ENCODE assay signal across 24 mouse cellular contexts in the genomic region with DNA sequence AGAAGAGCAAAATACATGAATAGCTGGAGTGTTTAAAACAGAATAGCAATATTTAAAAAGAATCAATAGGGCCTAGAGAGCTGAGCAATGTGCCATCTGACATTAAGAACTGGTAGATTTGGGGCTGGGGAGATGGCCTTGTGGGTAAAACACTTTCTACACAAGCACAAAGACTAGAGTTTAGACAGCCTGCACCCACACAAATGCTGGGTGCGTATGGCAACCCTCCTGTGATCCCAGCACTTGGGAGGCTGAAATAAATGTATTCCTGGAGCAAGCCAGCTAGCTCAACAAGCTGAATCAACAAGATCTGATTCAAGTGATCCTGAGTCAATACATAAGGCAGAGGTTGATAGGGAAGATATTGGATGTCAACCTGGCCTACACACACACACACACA. TPM values are rescaled to one million over a fixed set of nuclear protein-coding genes. Genes with fewer than 3 reads are reported as not detected.
A peak's percentile ranks its signal among the peaks of the same experiment; 100 is the strongest.
DNase-seq lines count a peak whose midpoint lies in the region; ATAC-seq and TF ChIP-seq lines count a peak whose summit lies in the region.
"Had no signal": no experiment of that assay in that cellular context is flagged by ENCODE, and none has a peak within 500 bp of the region (broad histone marks: within the 10 kb centered on the region; RNA-seq: fewer than 3 reads in every experiment).

No protein-coding gene starts in this region.

- no peaks in the 10 kb centered on the region for H3K4me1 ChIP-seq in heart, embryonic 12.5 days (replicated peaks)

- peaks cover 11% of the 10 kb centered on the region; the same call in 1 of the 2 replicates for H3K27me3 ChIP-seq in heart, embryonic 12.5 days (replicated peaks)
- H3K27me3 ChIP-seq: Patski had no signal

- H3K27ac ChIP-seq in heart, embryonic 12.5 days (ENCODE audit: poor library complexity, severe bottlenecking), result no peak overlapping the region
- H3K27ac ChIP-seq in layer of hippocampus, adult 2 months, result peak overlapping the region; percentile 48; the same call in 1 of the 2 replicates

- no peaks in the 10 kb centered on the region for H3K36me3 ChIP-seq in heart, embryonic 12.5 days
- H3K36me3 ChIP-seq: G1E had no signal

- WGBS in heart, embryonic 12.5 days, result 67% methylated on average over 1 of the region's 1 CpGs

- no peaks in the 10 kb centered on the region for H3K9me3 ChIP-seq in heart, embryonic 12.5 days (replicated peaks)
- H3K9me3 ChIP-seq: G1E had no signal

- DNase-seq in heart, adult 11 months, result peak; percentile 27
- peak in 1 of 2 experiments; percentile 21 for DNase-seq in layer of hippocampus, adult 2 months (ENCODE audit: low spot score in 2 of 2)
- no peak for DNase-seq in layer of hippocampus, adult 11-12 months (ENCODE audit: low spot score)
- peak; percentile 3 for DNase-seq in thymus, postnatal 4 days
- DNase-seq in thymus, adult 18-20 months, result no peak
- peak; percentile 56 for DNase-seq in brain, adult 2 months (ENCODE audit: low read depth, low spot score)
- DNase-seq in left cerebral cortex, adult 11 months (ENCODE audit: low spot score), result no peak
- DNase-seq: adrenal gland, adult 2 months; adrenal gland, adult 8-10 months; adrenal gland, postnatal 10 days; adrenal gland, postnatal 14 days; adrenal gland, postnatal 25 days; adrenal gland, postnatal 36 days; B cell, adult 2 months; cerebellum, adult 11 months; cerebellum, adult 11-12 months; cerebellum, adult 18-20 months had no signal

- no peak for TF ChIP-seq CTCF in layer of hippocampus, adult 2 months (conservative IDR thresholded peaks at IDR 0.05)

- no peak overlapping the region for H3K4me2 ChIP-seq in heart, embryonic 12.5 days

- no peak for ATAC-seq in heart, embryonic 12.5 days (ENCODE audit: insufficient number of reproducible peaks, low FRiP score)
- ATAC-seq: activated CD4-positive, CD25-positive, alpha-beta regulatory T cell, adult 4 months; CD4-positive, CD25-positive, alpha-beta regulatory T cell, adult 4 months; Patski had no signal

- H3K9ac ChIP-seq in heart, embryonic 12.5 days, result no peak overlapping the region

- H3K4me3 ChIP-seq in heart, embryonic 12.5 days, result no peak overlapping the region
- H3K4me3 ChIP-seq in layer of hippocampus, adult 2 months, result no peak overlapping the region

RNA-seq across cellular contexts. Expression of a gene that starts 14.9 kb away (rescaled TPM):
- polyA plus RNA-seq in heart, embryonic 12.5 days (2016; fragmentation: Nextera tagmentation; extraction: Ambion mirVana), result 56.5 and 62.1 TPM in 2 replicates
- 10 to 100 TPM; 18.6 to 28.7 TPM for total RNA-seq in layer of hippocampus, adult 2 months (2021)
- polyA plus RNA-seq: activated CD4-positive, CD25-positive, alpha-beta regulatory T cell, adult 4 months; CD4-positive, CD25-positive, alpha-beta regulatory T cell, adult 4 months; G1E had no signal

RNA-seq across cellular contexts. Expression of a gene that starts 16.2 kb away (rescaled TPM):
- polyA plus RNA-seq in heart, embryonic 12.5 days (2016; fragmentation: Nextera tagmentation; extraction: Ambion mirVana), result 7.1 and 7.3 TPM in 2 replicates
- total RNA-seq in layer of hippocampus, adult 2 months (2021), result 10 to 100 TPM; 13.4 to 14.3 TPM
- total RNA-seq: CH12.LX, MEL had no signal
- polyA plus RNA-seq: G1E had no signal

RNA-seq across cellular contexts. Expression of a gene that starts 57.1 kb away (rescaled TPM):
- polyA plus RNA-seq in heart, embryonic 12.5 days (2016; fragmentation: Nextera tagmentation; extraction: Ambion mirVana), result 4.0 and 4.3 TPM in 2 replicates
- 1 to 10 TPM; 5.9 to 6.9 TPM for total RNA-seq in layer of hippocampus, adult 2 months (2021)
- total RNA-seq: CH12.LX, G1E had no signal
- polyA plus RNA-seq: CD4-positive, CD25-positive, alpha-beta regulatory T cell, adult 4 months; G1E had no signal

Comparison
In these comparisons a context has a peak if more than half of its experiments do, and no peak if none do; other contexts are left out.
1. DNase-seq: peak in heart, adult 11 months (single experiment), thymus, postnatal 4 days (single experiment) and brain, adult 2 months (single experiment); none in layer of hippocampus, adult 11-12 months (single experiment), thymus, adult 18-20 months (0 of 2) and left cerebral cortex, adult 11 months (single experiment).